Mouse (Mus musculus): Measurements from ENCODE around the gene Maml2.

- TF ChIP-seq CTCF (IDR thresholded peaks at IDR 0.05; ENCODE audit: low read depth) (no peak), EP300 (optimal IDR thresholded peaks at IDR 0.05) (no peak)
Measured at GRCm38 (mm10) chr9:13310236-13310635, 12.5 kb downstream of the Maml2 start.

All from stomach, postnatal 0 days (tissue).